Mouse (Mus musculus): Measurements from ENCODE around the gene Ift22.
"Not testable (repeated sequence)": the region's sequence is repeated elsewhere in the genome, so short reads cannot be mapped to it uniquely, and the experiment has no call there.

The Ift22 gene

DNA sequence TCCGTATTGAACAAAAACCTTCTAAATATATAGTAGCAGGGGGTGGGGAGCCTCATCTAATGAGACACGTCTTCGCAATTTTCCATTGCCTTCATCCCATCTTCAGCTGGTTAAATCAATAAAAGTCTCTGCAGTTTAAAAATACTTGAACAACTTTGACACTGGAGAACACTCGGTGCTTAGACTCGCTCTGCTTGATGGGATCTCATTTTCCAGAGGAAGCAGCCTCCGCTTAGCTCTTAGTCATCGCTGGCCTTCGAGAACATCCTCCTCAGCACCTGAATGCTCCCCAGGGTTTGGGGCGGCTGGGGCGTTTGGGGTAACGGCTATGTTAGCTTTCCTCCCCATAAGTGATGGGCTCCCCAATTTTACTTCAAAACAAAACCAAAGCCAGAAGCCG is 37.1 kb downstream of the Ift22 start:
- no peak for DNase-seq (ENCODE audit: extremely low spot score, low read depth, low spot score)

DNA sequence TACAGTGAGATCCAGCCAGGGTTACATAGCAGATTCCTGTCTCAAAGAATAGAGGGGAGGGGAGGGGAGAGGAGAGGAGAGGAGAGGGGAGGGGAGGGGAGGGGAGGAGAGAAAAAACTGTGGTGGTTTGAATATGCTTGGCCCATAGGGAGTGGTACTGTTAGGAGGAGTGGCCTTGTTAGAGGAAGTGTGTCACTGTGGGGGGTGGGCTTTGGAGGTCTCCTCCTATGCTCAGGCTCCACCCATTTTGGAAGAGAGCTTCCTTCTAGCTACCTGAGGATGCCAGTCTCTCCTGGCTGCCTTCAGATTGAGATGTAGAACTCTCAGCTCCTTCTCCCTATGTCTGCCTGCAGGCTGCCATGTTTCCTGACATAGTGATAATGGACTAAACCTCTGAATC is 39.9 kb downstream of the Ift22 start:
- no peak for DNase-seq (ENCODE audit: extremely low spot score, low read depth, low spot score)

DNA sequence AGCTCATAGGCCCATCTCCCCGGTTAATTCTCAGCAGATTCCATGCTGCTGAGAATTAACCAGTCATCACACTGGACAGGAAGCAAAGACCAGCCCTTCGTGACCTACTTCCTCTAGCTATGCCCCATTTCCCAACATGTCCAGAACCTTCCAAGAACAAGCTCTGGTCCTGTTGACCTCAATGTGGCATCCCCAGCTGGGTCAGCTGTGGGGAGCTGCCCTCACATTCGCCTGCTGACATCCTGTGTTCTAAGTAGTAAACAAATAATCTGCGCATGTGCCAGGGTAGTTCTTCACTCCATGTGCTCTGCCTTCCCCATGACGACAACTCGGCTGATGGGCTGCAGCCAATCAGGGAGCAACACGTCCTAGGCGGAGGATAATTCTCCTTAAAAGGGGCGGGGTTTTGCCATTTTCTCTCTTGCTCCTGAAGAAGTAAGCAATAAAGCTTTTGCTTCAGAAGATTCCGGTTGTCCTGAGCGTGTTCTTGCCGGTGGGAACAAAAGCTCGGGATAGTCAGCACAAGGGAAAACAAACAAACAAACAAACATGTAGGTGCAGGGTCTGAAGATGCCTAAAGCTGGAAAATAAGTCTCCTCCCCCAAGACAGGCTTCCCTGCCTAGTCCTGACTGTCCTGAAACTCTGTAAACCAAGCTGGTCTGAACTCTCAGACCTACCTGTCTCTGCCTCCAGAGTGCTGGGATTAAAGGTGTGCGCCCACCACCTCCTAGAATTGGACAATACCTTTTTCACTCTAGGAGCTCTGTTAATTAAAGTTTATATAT is 41.8 kb downstream of the Ift22 start:
- not testable (repeated sequence) for DNase-seq (ENCODE audit: extremely low spot score, low read depth, low spot score)

DNA sequence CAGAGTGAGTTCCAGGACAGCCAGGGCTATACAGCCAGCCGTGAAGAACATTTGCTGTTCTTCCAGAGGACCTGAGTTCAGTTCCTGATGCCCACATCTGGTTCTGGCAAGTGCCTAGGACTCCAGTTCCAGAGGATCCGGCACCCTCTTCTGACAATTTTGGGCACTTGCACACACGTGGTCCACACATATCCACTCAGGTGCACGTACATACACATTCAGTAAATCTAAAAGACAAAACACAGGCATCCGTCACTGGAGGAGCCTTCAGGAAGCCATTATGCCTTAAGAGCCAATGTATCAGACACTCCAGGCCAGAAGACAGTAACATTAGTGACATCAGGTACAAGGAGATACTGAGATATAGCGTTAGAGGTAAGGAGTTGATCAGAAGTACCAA is 42.6 kb downstream of the Ift22 start:
- no peak for DNase-seq (ENCODE audit: extremely low spot score, low read depth, low spot score)

DNA sequence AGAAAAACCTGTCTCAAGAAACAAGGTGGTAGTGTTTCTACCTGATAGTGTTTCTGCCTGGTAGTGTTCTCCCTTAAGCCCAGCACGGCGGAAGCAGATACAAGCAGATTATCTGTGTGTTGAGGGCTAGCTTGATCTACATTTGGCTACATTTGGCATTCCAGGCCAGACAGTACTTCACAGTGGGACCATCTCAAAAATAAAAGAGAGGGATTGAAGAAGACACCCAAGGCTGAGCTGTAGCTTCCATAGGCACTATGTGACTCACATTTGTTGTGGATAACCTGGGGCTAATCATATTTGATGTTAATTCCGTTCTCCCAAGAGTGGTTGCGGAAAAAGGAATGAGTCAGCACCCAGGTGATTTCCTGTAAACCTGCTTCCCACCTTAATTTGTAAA is 44.2 kb downstream of the Ift22 start:
- no peak for DNase-seq (ENCODE audit: extremely low spot score, low read depth, low spot score)

DNA sequence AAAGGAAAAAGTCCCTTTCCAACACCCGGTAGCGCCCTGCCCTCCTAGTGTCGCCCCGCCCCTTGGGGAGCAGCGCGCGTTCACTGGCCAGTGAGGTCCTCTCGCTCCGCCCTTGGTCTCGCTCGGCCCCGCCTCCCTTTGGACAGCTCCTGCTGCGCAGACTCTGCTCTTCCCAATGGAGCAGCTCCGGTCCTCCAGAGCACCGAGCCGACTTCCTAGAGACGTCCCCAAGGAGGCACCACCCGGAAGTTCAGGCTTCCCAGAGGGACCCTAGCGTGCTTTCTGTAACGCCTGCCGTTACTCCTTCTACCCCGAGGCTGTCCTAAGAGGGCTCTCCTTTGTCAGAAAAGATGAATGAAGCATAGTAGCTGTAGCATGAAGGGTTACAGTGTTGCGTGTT is 45.1 kb downstream of the Ift22 start, which contains the start of gene Fis1:
TSS of gene Fis1 (plus strand) at position 261 of the 400 bp plus-strand sequence.
- DNase-seq (ENCODE audit: extremely low spot score, low read depth, low spot score): peak; percentile 89

DNA sequence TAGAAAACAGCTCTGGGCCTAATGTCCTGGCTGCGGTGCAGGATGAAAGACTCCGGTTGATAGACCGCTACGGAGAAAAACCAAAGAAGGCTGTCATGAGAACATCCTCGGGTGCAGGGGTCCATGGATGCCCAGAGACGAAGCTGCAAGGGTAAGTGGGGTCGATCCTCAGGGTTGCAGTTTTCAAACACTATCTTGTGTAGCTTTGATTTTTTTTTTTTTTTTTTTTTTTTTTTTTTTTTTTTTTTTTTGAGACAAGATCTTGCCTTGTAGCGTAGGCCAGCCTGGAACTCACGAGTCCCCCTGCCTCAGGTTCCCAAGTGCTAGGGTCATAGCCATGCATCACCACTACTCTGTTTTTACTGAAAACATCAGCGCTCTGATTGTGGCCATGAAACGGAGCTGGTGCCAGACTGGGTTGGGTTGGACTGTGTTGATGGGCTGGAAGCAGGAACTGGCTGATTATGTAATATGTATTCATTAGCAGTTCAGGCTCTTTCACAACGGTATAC is 45.5 kb downstream of the Ift22 start:
- no peak for DNase-seq (ENCODE audit: extremely low spot score, low read depth, low spot score)

DNA sequence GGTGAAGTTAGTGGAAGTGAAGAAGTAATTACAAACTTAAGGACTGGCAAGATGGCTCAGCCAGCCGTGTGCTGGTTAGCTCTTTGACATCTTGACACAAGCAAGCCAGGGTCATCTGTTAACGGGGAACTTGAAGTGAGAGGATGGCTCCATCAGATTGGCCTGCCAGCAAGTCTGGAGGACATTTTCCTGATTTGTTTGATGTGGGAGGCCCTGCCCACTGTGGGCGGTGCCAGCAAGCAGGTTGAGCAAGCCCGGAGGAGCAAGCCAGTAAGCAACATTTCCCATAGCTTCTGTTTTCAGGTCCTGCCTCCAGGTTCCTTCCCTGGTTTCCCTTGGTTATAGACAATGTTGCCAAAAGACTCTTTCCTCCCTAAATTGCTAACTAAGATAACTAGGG is 47.7 kb downstream of the Ift22 start:
- DNase-seq (ENCODE audit: extremely low spot score, low read depth, low spot score): no peak

DNA sequence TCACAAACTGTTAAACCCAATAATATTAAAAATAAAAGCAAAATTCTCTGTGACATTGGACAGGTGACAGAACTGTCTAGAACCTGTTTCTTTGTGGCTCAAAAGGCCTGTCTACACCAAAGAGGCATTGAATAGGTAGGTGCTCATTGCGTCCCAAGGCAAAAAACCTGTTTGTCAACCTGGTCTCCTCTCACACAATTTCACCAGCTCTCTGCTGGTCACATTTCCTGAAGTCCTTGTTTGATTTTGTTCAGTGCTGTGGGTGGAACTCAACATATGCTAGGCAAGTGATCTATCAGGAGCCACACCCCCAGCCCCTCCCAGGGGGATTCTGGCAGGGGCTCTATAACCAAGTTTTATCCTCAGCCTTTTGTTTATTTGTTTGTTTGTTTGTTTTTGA is 49.3 kb downstream of the Ift22 start:
- no peak for DNase-seq (ENCODE audit: extremely low spot score, low read depth, low spot score)

DNA sequence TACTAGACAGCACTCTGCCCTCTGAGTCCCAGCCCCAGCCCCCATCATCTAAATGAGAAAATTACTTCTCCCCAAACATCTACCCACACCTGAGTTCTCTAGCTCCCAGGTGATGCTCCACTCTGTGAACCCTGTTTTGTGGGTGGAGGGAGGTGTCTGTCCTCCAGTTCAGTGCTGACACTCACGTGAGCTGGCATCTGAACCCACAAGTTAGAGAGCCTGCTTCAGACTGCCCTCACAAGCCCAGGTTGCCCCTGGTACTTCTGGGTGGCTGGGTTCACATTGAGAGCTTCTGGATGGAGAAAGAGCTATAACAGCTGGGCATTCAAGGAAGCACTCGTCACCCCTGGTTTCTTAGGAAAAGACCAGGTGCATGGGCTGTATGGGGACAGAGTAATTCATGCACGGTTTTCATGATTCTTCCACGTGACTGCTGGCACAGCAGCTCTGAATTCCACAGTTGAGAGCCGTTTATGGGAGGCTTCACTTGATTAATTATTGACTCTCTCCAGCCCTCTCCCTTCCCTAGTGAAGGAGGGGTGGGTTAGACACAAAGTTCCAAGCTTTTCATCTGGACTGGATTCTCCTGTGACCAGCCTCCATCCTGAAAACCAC is 51.1 kb downstream of the Ift22 start:
- DNase-seq (ENCODE audit: extremely low spot score, low read depth, low spot score): no peak

DNA sequence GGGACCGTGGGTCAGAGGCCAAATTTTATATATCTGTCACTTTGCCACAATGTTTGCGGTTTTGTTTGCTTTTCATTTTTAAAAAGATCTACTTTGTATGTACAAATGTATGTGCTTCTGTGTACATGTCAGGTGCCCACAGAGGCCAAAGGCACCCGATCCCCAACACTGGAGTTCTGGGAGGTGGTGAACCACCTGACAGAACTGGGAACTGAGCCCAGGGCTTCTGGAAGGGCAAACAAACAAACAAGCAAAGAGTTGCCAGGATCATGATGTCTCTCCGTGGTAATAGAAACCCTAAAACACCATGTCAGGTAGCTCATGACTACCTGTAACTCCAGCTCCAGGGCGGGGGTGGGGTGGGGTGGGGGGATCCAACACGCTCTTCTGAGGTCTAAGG is 52.1 kb downstream of the Ift22 start:
- DNase-seq (ENCODE audit: extremely low spot score, low read depth, low spot score): no peak

DNA sequence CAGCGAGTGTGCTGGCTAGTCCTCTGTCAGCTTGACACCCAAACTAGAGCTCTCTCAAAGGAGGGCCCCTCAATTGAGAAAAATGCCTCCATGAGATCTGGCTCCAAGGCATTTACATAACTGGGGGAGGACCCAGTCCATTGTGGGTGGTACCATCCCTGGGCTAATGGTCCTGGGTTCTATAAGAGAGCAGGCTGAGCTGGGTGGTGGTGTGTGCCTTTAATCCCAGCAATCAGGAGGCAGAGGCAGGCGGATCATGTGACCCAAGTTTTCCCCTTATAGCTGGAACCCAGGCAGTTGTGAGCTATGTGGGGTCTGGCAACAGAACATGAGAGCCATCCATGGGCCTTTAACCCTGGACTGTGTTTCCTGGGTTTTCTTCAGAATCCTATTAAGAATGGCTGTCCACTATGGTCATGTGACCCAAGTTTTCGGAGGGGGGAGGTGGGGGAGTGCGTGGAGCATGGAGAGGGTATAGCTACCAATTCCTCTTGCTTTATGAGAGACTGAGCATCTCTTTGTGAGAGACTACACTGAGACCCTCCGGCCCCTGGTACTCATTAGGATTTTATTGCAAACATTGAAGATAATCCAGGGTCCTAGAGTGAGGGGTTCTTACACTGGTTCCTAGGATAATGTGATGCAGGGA is 53.5 kb downstream of the Ift22 start:
- no peak for DNase-seq (ENCODE audit: extremely low spot score, low read depth, low spot score)

DNA sequence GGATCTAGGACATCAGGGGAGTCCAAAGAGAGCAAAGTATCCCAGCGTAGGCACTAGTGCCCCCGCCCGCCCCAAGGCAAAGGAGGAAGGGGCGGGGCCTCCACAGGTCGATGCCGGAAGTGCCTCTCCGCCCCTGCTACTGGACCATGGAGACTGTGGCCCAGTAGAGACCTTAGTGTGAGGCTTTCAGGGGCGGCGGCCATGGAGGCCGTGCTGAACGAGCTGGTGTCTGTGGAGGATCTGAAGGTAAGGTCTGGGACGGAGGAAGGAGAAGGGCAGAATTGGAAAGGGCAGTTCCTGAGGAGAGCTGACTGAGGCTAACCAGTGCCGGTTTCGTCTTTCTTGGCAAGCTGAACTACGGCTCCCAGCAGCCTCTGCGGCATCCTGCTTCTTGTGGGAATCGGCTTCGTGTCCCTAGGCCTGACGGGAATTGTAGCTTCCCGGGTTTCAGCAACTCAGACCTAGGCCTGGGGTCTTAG is 54.1 kb downstream of the Ift22 start:
- DNase-seq (ENCODE audit: extremely low spot score, low read depth, low spot score): peak; percentile 64

DNA sequence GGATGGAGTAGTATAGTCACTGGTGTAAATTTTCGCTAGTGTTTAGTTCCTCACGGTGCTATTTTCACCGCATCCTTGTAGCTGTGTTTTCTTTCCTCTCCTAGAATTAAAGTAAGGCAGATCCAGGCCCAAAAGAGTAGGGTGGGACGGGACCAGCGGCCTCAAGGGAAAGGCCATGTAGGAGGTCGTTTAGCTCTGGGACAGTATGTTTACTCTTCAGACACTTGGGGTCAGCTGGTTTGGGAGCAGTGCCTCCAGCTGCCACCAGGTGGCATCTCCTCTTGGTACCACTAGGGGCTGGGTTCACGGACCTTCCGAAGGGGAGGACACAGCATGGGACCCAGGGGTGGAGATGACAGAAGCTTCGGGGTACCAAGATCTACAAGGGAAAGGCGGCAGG is 54.6 kb downstream of the Ift22 start:
- DNase-seq (ENCODE audit: extremely low spot score, low read depth, low spot score): peak; percentile 61

DNA sequence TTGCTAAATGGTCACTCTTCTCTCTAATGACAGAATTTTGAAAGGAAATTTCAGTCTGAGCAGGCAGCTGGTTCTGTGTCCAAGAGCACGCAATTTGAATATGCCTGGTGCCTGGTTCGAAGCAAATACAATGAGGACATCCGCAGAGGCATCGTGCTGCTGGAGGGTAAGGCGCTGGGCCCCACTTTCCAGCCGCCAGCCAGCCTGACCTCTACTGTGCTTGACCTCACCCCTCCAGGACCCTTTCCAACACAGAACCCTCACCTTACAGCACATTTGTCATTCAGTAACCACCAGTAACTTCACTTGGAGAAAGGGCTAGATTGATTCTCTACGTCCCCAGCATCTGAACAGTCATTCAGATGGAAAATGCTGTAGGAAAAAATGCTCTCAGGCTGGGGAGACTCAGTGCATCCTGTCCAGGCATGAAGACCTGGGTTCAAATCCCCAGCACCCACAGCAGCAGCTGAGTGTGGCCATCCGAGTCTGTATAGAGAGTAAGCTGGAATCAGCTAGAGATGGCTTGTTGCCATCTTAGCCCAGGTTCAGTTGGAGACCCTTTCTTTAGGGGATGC is 55.1 kb downstream of the Ift22 start:
- no peak for DNase-seq (ENCODE audit: extremely low spot score, low read depth, low spot score)

Data from hindlimb bud, embryonic 11.5 days (tissue).